Comparison of ENCODE assay signal across 21 mouse cellular contexts in genomic region chr4:53223379-53223778, GRCm38 (mm10).
DNase-seq lines count a peak whose midpoint lies in the region; ATAC-seq and TF ChIP-seq lines count a peak whose summit lies in the region.
"Had no signal": no experiment of that assay in that cellular context is flagged by ENCODE, and none has a peak within 500 bp of the region (broad histone marks: within the 10 kb centered on the region; RNA-seq: fewer than 3 reads in every experiment).

No protein-coding gene starts in this region.

- H3K4me1 ChIP-seq in lung, embryonic 14.5 days (ENCODE audit: insufficient read depth), result peaks cover 8% of the 10 kb centered on the region; the same call in 1 of the 2 replicates
- H3K4me1 ChIP-seq in lung, embryonic 16.5 days (replicated peaks; ENCODE audit: control insufficient read depth, insufficient read depth, low read length), result peaks cover 14% of the 10 kb centered on the region
- H3K4me1 ChIP-seq in lung, postnatal 0 days (ENCODE audit: insufficient read depth, low read depth, low read length), result peaks cover 8% of the 10 kb centered on the region; the same call in 1 of the 2 replicates

- H3K27me3 ChIP-seq in lung, embryonic 14.5 days (ENCODE audit: insufficient read depth, low read length), result no peaks in the 10 kb centered on the region
- H3K27me3 ChIP-seq in lung, embryonic 16.5 days (ENCODE audit: control insufficient read depth, insufficient read depth, low read depth, low read length), result no peaks in the 10 kb centered on the region
- H3K27me3 ChIP-seq in lung, postnatal 0 days (replicated peaks; ENCODE audit: insufficient read depth, low read length), result no peaks in the 10 kb centered on the region
- H3K27me3 ChIP-seq: embryonic facial prominence, embryonic 13.5 days; embryonic facial prominence, embryonic 15.5 days; forebrain, embryonic 12.5 days had no signal

- H3K9me3 ChIP-seq in lung, embryonic 14.5 days (ENCODE audit: low read depth, low read length), result no peaks in the 10 kb centered on the region
- H3K9me3 ChIP-seq in lung, embryonic 16.5 days (ENCODE audit: control insufficient read depth, low read length), result no peaks in the 10 kb centered on the region
- no peaks in the 10 kb centered on the region for H3K9me3 ChIP-seq in lung, postnatal 0 days (ENCODE audit: low read length)
- H3K9me3 ChIP-seq: embryonic facial prominence, embryonic 13.5 days; embryonic facial prominence, embryonic 15.5 days; forebrain, embryonic 10.5 days; forebrain, embryonic 12.5 days had no signal

- H3K36me3 ChIP-seq in lung, embryonic 14.5 days (ENCODE audit: insufficient read depth), result no peaks in the 10 kb centered on the region
- no peaks in the 10 kb centered on the region for H3K36me3 ChIP-seq in lung, embryonic 16.5 days (ENCODE audit: control insufficient read depth, insufficient read depth, low read length)
- H3K36me3 ChIP-seq in lung, postnatal 0 days (ENCODE audit: insufficient read depth, low read length), result no peaks in the 10 kb centered on the region
- H3K36me3 ChIP-seq: embryonic facial prominence, embryonic 13.5 days; embryonic facial prominence, embryonic 15.5 days; forebrain, embryonic 10.5 days; forebrain, embryonic 12.5 days had no signal

- WGBS in lung, embryonic 14.5 days, result 46% methylated on average over 3 of the region's 3 CpGs
- WGBS in lung, embryonic 16.5 days, result 36% methylated on average over 3 of the region's 3 CpGs
- WGBS in lung, postnatal 0 days, result 30% methylated on average over 3 of the region's 3 CpGs

- H3K9ac ChIP-seq in lung, embryonic 14.5 days, result no peak overlapping the region
- H3K9ac ChIP-seq in lung, embryonic 16.5 days (ENCODE audit: low read length), result no peak overlapping the region
- H3K9ac ChIP-seq in lung, postnatal 0 days (replicated peaks; ENCODE audit: low read depth), result no peak overlapping the region
- H3K9ac ChIP-seq: embryonic facial prominence, embryonic 13.5 days; embryonic facial prominence, embryonic 15.5 days; forebrain, embryonic 12.5 days had no signal

- TF ChIP-seq CTCF in lung, embryonic 14.5 days (IDR thresholded peaks at IDR 0.05; ENCODE audit: low read depth), result no peak
- TF ChIP-seq CTCF in lung, postnatal 0 days (IDR thresholded peaks at IDR 0.05), result no peak

- peak; percentile 18; the same call in 1 of the 2 replicates for ATAC-seq in lung, embryonic 14.5 days (ENCODE audit: insufficient read depth)
- peak; percentile 56; the same call in 1 of the 2 replicates for ATAC-seq in lung, embryonic 16.5 days (ENCODE audit: low read depth)
- no peak for ATAC-seq in lung, postnatal 0 days
- ATAC-seq: forebrain, embryonic 14.5 days; forebrain, embryonic 16.5 days had no signal

- no peak overlapping the region for H3K27ac ChIP-seq in lung, embryonic 14.5 days (ENCODE audit: low read depth)
- 0 out of 2 replicates have a peak overlapping the region, but pooled peaks have one; percentile 22 for H3K27ac ChIP-seq in lung, embryonic 16.5 days (ENCODE audit: low read length)
- no peak overlapping the region for H3K27ac ChIP-seq in lung, postnatal 0 days (ENCODE audit: low read length)
- H3K27ac ChIP-seq: embryonic facial prominence, embryonic 13.5 days; embryonic facial prominence, embryonic 15.5 days; forebrain, embryonic 10.5 days; forebrain, embryonic 12.5 days had no signal

- no peak for TF ChIP-seq EP300 in lung, postnatal 0 days (IDR thresholded peaks at IDR 0.05)

- no peak overlapping the region for H3K4me3 ChIP-seq in lung, embryonic 14.5 days (ENCODE audit: low read depth, low read length)
- no peak overlapping the region for H3K4me3 ChIP-seq in lung, embryonic 16.5 days (ENCODE audit: low read length)
- H3K4me3 ChIP-seq in lung, postnatal 0 days (ENCODE audit: low read depth, low read length), result no peak overlapping the region
- H3K4me3 ChIP-seq: embryonic facial prominence, embryonic 13.5 days; embryonic facial prominence, embryonic 15.5 days; erythroblast, embryonic 14.5 days; forebrain, embryonic 10.5 days; forebrain, embryonic 12.5 days had no signal

- DNase-seq in lung, embryonic 14.5 days, result peak; percentile 5
- no peak for DNase-seq in lung, postnatal 4 days
- no peak for DNase-seq in lung, postnatal 0 days (ENCODE audit: low spot score)
- DNase-seq: adrenal gland, adult 2 months; adrenal gland, postnatal 10 days; adrenal gland, postnatal 25 days; cerebellum, adult 11 months; cerebellum, adult 18-20 months; cerebellum, adult 8-10 months; cerebellum, adult 9-11 months; cerebellum, postnatal 14 days; cerebellum, postnatal 36 days; embryo, embryonic 11 days had no signal

- no peak overlapping the region for H3K4me2 ChIP-seq in lung, embryonic 14.5 days
- H3K4me2 ChIP-seq in lung, embryonic 16.5 days (ENCODE audit: low read depth, low read length), result no peak overlapping the region
- no peak overlapping the region for H3K4me2 ChIP-seq in lung, postnatal 0 days (replicated peaks; ENCODE audit: low read depth, low read length)
- H3K4me2 ChIP-seq: embryonic facial prominence, embryonic 13.5 days; embryonic facial prominence, embryonic 15.5 days; forebrain, embryonic 12.5 days had no signal
